Mouse (Mus musculus): ENCODE measurements around the gene Rps6ka5. TPM values are rescaled to one million over a fixed set of nuclear protein-coding genes. Genes with fewer than 3 reads are reported as not detected.

Gene Rps6ka5
- polyA plus RNA-seq, 1 experiment, result 1.9 TPM

DNA sequence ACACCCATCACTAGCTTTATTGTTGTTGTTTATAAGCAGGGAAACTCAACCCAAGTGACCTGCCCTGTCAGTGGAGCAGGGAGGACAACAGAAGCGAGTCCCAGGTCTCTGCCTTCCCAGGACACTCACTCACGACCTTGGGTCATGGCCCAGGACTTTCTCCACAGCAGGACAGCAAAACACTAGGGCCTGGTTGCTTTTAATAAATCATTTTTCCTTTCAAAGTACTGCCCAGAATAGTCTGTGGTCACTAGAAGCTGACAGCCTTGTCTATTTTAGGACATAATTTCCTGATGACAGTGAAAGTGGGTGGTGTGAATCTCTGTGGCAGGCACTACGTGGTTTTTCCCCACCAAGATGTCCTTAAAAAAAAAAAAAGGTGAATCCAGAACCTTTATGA lies 198.5 kb downstream of the Rps6ka5 start:
- no peaks in the 10 kb centered on the region for H3K36me3 ChIP-seq (ENCODE audit: control insufficient read depth, insufficient read depth)
- H3K4me2 ChIP-seq (ENCODE audit: low read depth), result peak overlapping the region; percentile 74
- no peaks in the 10 kb centered on the region for H3K27me3 ChIP-seq (ENCODE audit: control insufficient read depth, insufficient read depth, insufficient read length)
- TF ChIP-seq REST (IDR thresholded peaks at IDR 0.05; ENCODE audit: insufficient read depth, insufficient read length), result no peak
- H3K4me3 ChIP-seq, result no peak overlapping the region
- no peaks in the 10 kb centered on the region for H3K79me2 ChIP-seq (ENCODE audit: control insufficient read depth, insufficient read depth)
- H3ac ChIP-seq (ENCODE audit: control insufficient read depth, insufficient read length), result no peak overlapping the region

DNA sequence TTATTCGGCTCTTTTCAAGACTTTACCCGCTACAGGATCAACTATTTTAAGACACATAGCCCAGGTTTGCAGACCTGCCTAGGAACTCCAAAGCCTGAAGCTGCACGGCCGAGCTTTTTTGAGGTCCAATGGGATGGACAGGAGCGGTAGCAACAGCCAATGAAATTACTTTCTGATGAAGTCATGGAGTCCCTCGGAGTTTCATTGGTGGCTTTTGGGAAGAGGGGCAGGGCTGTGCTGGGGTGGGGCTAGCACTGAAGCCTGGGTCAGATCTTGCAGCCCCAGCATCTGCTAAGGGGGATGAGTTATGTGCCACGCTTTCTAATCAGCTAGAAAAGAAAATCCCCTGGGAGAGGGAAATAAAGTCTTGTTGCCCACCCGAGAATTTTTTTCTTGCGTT lies 199.0 kb downstream of the Rps6ka5 start:
- TF ChIP-seq MYOD1 (IDR thresholded peaks at IDR 0.05; ENCODE audit: control insufficient read depth in 1 of 3, insufficient read length in 2 of 3, low read depth in 2 of 3), result peak in 1 of 3 experiments; percentile 19
- TF ChIP-seq POLR2A (IDR thresholded peaks at IDR 0.05; ENCODE audit: insufficient read length, low read depth), result no peak
- TF ChIP-seq TCF3 (IDR thresholded peaks at IDR 0.05; ENCODE audit: insufficient read length, low read depth), result no peak
- no peak for TF ChIP-seq MAX (IDR thresholded peaks at IDR 0.05; ENCODE audit: low read depth)
- no peak for TF ChIP-seq MYOG (IDR thresholded peaks at IDR 0.05; ENCODE audit: control insufficient read depth in 1 of 3, insufficient read depth in 1 of 3, insufficient read length in 2 of 3, low read depth in 2 of 3)
- Histone ChIP-seq H3K4me3 (no peak overlapping the region), H3ac (ENCODE audit: control insufficient read depth, insufficient read length) (no peak overlapping the region), H3K27me3 (ENCODE audit: control insufficient read depth, insufficient read depth, insufficient read length) (no peaks in the 10 kb centered on the region), H3K36me3 (ENCODE audit: control insufficient read depth, insufficient read depth) (no peaks in the 10 kb centered on the region), H3K4me2 (ENCODE audit: low read depth) (peak overlapping the region; percentile 74), H3K79me2 (ENCODE audit: control insufficient read depth, insufficient read depth) (no peaks in the 10 kb centered on the region)

DNA sequence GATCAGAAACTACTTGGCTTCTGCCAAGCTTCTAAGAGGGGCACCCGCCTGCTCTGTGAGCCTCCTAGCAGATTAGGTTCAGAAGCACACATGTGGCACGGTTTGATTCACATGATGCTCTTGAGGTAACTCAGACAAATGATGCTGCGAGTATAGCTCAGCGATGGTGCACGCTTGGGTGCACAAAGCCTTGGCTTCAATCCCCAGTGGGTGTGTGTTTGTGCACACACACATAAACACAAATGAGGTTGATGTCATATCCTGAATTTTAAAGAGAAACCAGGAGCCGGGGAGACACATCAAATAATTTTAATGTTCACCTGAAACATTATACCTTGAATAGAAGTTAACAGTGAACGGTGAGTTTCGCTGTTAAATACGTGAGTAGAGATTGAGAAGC lies 199.5 kb downstream of the Rps6ka5 start:
- H3K27me3 ChIP-seq (ENCODE audit: control insufficient read depth, insufficient read depth, insufficient read length), result no peaks in the 10 kb centered on the region
- TF ChIP-seq TCF12 (IDR thresholded peaks at IDR 0.05; ENCODE audit: insufficient read depth, poor library complexity, severe bottlenecking) (no peak), E2F4 (IDR thresholded peaks at IDR 0.05; ENCODE audit: insufficient read depth) (no peak), TCF3 (IDR thresholded peaks at IDR 0.05; ENCODE audit: insufficient read length, low read depth) (no peak), MYOG (IDR thresholded peaks at IDR 0.05; ENCODE audit: control insufficient read depth in 1 of 3, insufficient read depth in 1 of 3, insufficient read length in 2 of 3, low read depth in 2 of 3) (no peak), MYOD1 (IDR thresholded peaks at IDR 0.05; ENCODE audit: control insufficient read depth in 1 of 3, insufficient read length in 2 of 3, low read depth in 2 of 3) (no peak), SRF (IDR thresholded peaks at IDR 0.05; ENCODE audit: control insufficient read depth, insufficient read length, low read depth) (no peak), REST (IDR thresholded peaks at IDR 0.05; ENCODE audit: insufficient read depth, insufficient read length) (no peak), MAX (IDR thresholded peaks at IDR 0.05; ENCODE audit: low read depth) (no peak), CEBPB (IDR thresholded peaks at IDR 0.05; ENCODE audit: insufficient read depth, poor library complexity, severe bottlenecking) (no peak), POLR2AphosphoS2 (IDR thresholded peaks at IDR 0.05; ENCODE audit: insufficient read length, low read depth) (no peak), USF1 (IDR thresholded peaks at IDR 0.05; ENCODE audit: low read depth) (no peak), POLR2A (IDR thresholded peaks at IDR 0.05; ENCODE audit: insufficient read length, low read depth) (no peak)
- no peaks in the 10 kb centered on the region for H3K36me3 ChIP-seq (ENCODE audit: control insufficient read depth, insufficient read depth)
- no peak overlapping the region for H3ac ChIP-seq (ENCODE audit: control insufficient read depth, insufficient read length)
- no peak overlapping the region for H3K4me3 ChIP-seq
- H3K4me2 ChIP-seq (ENCODE audit: low read depth), result peak overlapping the region; percentile 74
- H3K79me2 ChIP-seq (ENCODE audit: control insufficient read depth, insufficient read depth), result no peaks in the 10 kb centered on the region

DNA sequence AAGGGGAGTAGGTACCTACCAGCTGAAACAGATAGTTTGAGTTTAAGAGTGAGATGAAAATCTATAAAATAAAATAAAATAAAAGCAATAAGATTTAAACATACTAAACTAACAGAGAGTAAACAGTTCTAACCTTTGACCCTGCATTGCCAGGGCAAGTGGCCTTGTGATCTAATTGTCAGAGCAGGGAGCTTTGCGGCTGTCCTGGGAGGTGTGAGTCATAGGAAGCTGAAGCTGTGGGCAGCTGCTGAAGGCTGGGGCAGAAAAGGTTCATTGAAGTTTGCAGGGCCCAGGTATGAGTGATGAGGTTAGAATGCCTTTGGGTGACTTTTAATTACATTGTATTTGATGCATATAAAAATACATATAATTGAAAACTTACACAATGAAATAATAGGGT lies 200.8 kb downstream of the Rps6ka5 start:
- H3K27me3 ChIP-seq (ENCODE audit: control insufficient read depth, insufficient read depth, insufficient read length), result no peaks in the 10 kb centered on the region
- no peaks in the 10 kb centered on the region for H3K36me3 ChIP-seq (ENCODE audit: control insufficient read depth, insufficient read depth)
- H3K79me2 ChIP-seq (ENCODE audit: control insufficient read depth, insufficient read depth), result no peaks in the 10 kb centered on the region
- H3K4me2 ChIP-seq (ENCODE audit: low read depth), result peak overlapping the region; percentile 14
- no peak overlapping the region for H3ac ChIP-seq (ENCODE audit: control insufficient read depth, insufficient read length)
- H3K4me3 ChIP-seq, result no peak overlapping the region
- TF ChIP-seq MYOD1 (IDR thresholded peaks at IDR 0.05; ENCODE audit: control insufficient read depth in 1 of 3, insufficient read length in 2 of 3, low read depth in 2 of 3), result peak in 2 of 3 experiments; percentile 13 to 70
- TF ChIP-seq USF1 (IDR thresholded peaks at IDR 0.05; ENCODE audit: low read depth), result peak; percentile 34
- no peak for TF ChIP-seq POLR2AphosphoS2 (IDR thresholded peaks at IDR 0.05; ENCODE audit: insufficient read length, low read depth)
- TF ChIP-seq MYOG (IDR thresholded peaks at IDR 0.05; ENCODE audit: control insufficient read depth in 1 of 3, insufficient read depth in 1 of 3, insufficient read length in 2 of 3, low read depth in 2 of 3), result peak in 2 of 3 experiments; percentile 34 to 60
- no peak for TF ChIP-seq TCF12 (IDR thresholded peaks at IDR 0.05; ENCODE audit: insufficient read depth, poor library complexity, severe bottlenecking)

- peak within 1 kb of the TSS; percentile 85 for H3ac ChIP-seq (ENCODE audit: control insufficient read depth, insufficient read length)
- H3K4me3 ChIP-seq, result peak within 1 kb of the TSS; percentile 44
- H3K36me3 ChIP-seq (ENCODE audit: control insufficient read depth, insufficient read depth), result no peaks in the 10 kb centered on the region
- no peaks in the 10 kb centered on the region for H3K27me3 ChIP-seq (ENCODE audit: control insufficient read depth, insufficient read depth, insufficient read length)
- H3K4me2 ChIP-seq (ENCODE audit: low read depth), result peak within 1 kb of the TSS; percentile 98
- TF ChIP-seq MAX (IDR thresholded peaks at IDR 0.05; ENCODE audit: low read depth), result no peak
- TF ChIP-seq TCF12 (IDR thresholded peaks at IDR 0.05; ENCODE audit: insufficient read depth, poor library complexity, severe bottlenecking), result no peak
- no peak for TF ChIP-seq POLR2AphosphoS2 (IDR thresholded peaks at IDR 0.05; ENCODE audit: insufficient read length, low read depth)
- no peak for TF ChIP-seq CEBPB (IDR thresholded peaks at IDR 0.05; ENCODE audit: insufficient read depth, poor library complexity, severe bottlenecking)
- TF ChIP-seq REST (IDR thresholded peaks at IDR 0.05; ENCODE audit: insufficient read depth, insufficient read length), result no peak
- TF ChIP-seq POLR2A (IDR thresholded peaks at IDR 0.05; ENCODE audit: insufficient read length, low read depth), result no peak
- TF ChIP-seq USF1 (IDR thresholded peaks at IDR 0.05; ENCODE audit: low read depth), result no peak
- no peak for TF ChIP-seq SRF (IDR thresholded peaks at IDR 0.05; ENCODE audit: control insufficient read depth, insufficient read length, low read depth)
- no peak for TF ChIP-seq TCF3 (IDR thresholded peaks at IDR 0.05; ENCODE audit: insufficient read length, low read depth)
- TF ChIP-seq E2F4 (IDR thresholded peaks at IDR 0.05; ENCODE audit: insufficient read depth), result no peak
- TF ChIP-seq MYOG (IDR thresholded peaks at IDR 0.05; ENCODE audit: control insufficient read depth in 1 of 3, insufficient read depth in 1 of 3, insufficient read length in 2 of 3, low read depth in 2 of 3), result no peak
- TF ChIP-seq MYOD1 (IDR thresholded peaks at IDR 0.05; ENCODE audit: control insufficient read depth in 1 of 3, insufficient read length in 2 of 3, low read depth in 2 of 3), result no peak
- H3K79me2 ChIP-seq (ENCODE audit: control insufficient read depth, insufficient read depth), result no peaks in the 10 kb centered on the region
Measured at GRCm38 (mm10) chr12:100520794-100521186, 206.0 kb downstream of the Rps6ka5 start, which contains the start of gene Ttc7b. Gene Ttc7b, minus strand, starts transcription at chr12:100520826.
